Mouse (Mus musculus) MEL (cell line): ENCODE measurements at regions not wholly inside any gene's neighbourhood (a gene's known extent, or its start where the extent isn't known, plus 50 kb on each side); places are given as distances from the start of the nearest gene placed in this dataset.

Experiments used
- DNase-seq: peaks from one replicate; pipeline ENCODE4 v3.0.0; 2011; ENCODE audit warnings: low read depth, low spot score
- H3K27ac ChIP-seq: 2 replicates; pipeline ENCODE4 v1.5.1; 2012; ENCODE audit warnings: low read depth, mild to moderate bottlenecking, control low read depth, low read length, moderate library complexity; ENCODE audit not compliant: control insufficient read depth
- H3K27me3 ChIP-seq, 2 experiments: fragments of 150-350 bp in 1 of 2; sonication (generic) in 1 of 2; 2 replicates each; pipeline ENCODE4 v1.6.1; 2012; ENCODE audit warnings: low read length in 2 of 2, mild to moderate bottlenecking in 2 of 2, improper control_type of control experiment in 1 of 2, moderate library complexity in 1 of 2; ENCODE audit not compliant: insufficient read depth in 2 of 2, control insufficient read depth in 1 of 2
- H3K36me3 ChIP-seq, 2 experiments: 2 replicates each; pipeline ENCODE4 v1.6.1; 2012 to 2014; ENCODE audit warnings: low read length in 2 of 2, improper control_type of control experiment in 1 of 2, inconsistent platforms in 1 of 2, mild to moderate bottlenecking in 1 of 2; ENCODE audit not compliant: insufficient read depth in 2 of 2, control insufficient read depth in 1 of 2
- H3K4me1 ChIP-seq, 2 experiments: fragments of 150-350 bp in 1 of 2; sonication (generic) in 1 of 2; 2 replicates each; pipeline ENCODE4 v1.6.1; 2012; ENCODE audit warnings: low read length in 2 of 2, improper control_type of control experiment in 1 of 2, mild to moderate bottlenecking in 1 of 2; ENCODE audit not compliant: insufficient read depth in 2 of 2, control insufficient read depth in 1 of 2
- H3K4me3 ChIP-seq, 2 experiments: fragments of 150-350 bp in 1 of 2; sonication (generic) in 1 of 2; 2 replicates each; pipeline ENCODE4 v1.5.1; 2012; ENCODE audit warnings: low read depth in 2 of 2, low read length in 2 of 2, mild to moderate bottlenecking in 2 of 2, moderate library complexity in 2 of 2, control low read depth in 1 of 2, improper control_type of control experiment in 1 of 2; ENCODE audit not compliant: control insufficient read depth in 1 of 2, insufficient read depth in 1 of 2
- H3K79me2 ChIP-seq: 2 replicates; pipeline ENCODE4 v1.6.1; 2012; ENCODE audit warnings: mild to moderate bottlenecking, low read length, moderate library complexity; ENCODE audit not compliant: control insufficient read depth, poor library complexity, insufficient read depth
- H3K9ac ChIP-seq: 2 replicates; pipeline ENCODE4 v1.6.1; 2012; ENCODE audit warnings: low read depth, mild to moderate bottlenecking, control low read depth, low read length, moderate library complexity; ENCODE audit not compliant: control insufficient read depth, poor library complexity, severe bottlenecking
- H3K9me3 ChIP-seq: fragments of 150-350 bp; sonication (generic); replicated peaks from 2 replicates; pipeline ENCODE4 v1.6.1; 2012; ENCODE audit warnings: mild to moderate bottlenecking, low read length, improper control_type of control experiment, moderate library complexity; ENCODE audit not compliant: insufficient read depth
- GABPA ChIP-seq: IDR thresholded peaks from 2 replicates; pipeline ENCODE4 v1.6.1; 2012; ENCODE audit warnings: low read depth, mild to moderate bottlenecking, inconsistent platforms, low read length, improper control_type of control experiment, moderate library complexity
- GATA1 ChIP-seq: IDR thresholded peaks from 2 replicates; pipeline ENCODE4 v1.6.1; 2011; ENCODE audit warnings: low read depth, low read length, improper control_type of control experiment
- HCFC1 ChIP-seq: IDR thresholded peaks from 2 replicates; pipeline ENCODE4 v1.6.1; 2012; ENCODE audit warnings: low read depth, mild to moderate bottlenecking, inconsistent platforms, low read length, improper control_type of control experiment, moderate library complexity
- JUND ChIP-seq: IDR thresholded peaks from 2 replicates; pipeline ENCODE4 v1.6.1; 2011; ENCODE audit warnings: low read depth, mild to moderate bottlenecking, improper control_type of control experiment, low read length
- MAX ChIP-seq: IDR thresholded peaks from 2 replicates; pipeline ENCODE4 v1.6.1; 2011; ENCODE audit warnings: low read length, improper control_type of control experiment
- MEF2A ChIP-seq: IDR thresholded peaks from 2 replicates; pipeline ENCODE4 v1.6.1; 2014; ENCODE audit warnings: low read depth, mild to moderate bottlenecking, inconsistent platforms, low read length, improper control_type of control experiment; ENCODE audit not compliant: poor library complexity, insufficient replicate concordance, severe bottlenecking; ENCODE audit errors: extremely low read depth
- MYB ChIP-seq: IDR thresholded peaks from 2 replicates; pipeline ENCODE4 v1.6.1; 2011; ENCODE audit warnings: mild to moderate bottlenecking, low read depth, low read length, improper control_type of control experiment
- MYC ChIP-seq: IDR thresholded peaks from 2 replicates; pipeline ENCODE4 v1.6.1; 2011; ENCODE audit warnings: low read depth, mild to moderate bottlenecking, low read length, improper control_type of control experiment, moderate library complexity
- NELFE ChIP-seq: IDR thresholded peaks from 2 replicates; pipeline ENCODE4 v1.6.1; 2011; ENCODE audit warnings: low read depth, low read length, improper control_type of control experiment
- NRF1 ChIP-seq: IDR thresholded peaks from 2 replicates; pipeline ENCODE4 v1.6.1; 2014; ENCODE audit warnings: low read depth, mild to moderate bottlenecking, inconsistent platforms, low read length, improper control_type of control experiment, moderate library complexity; ENCODE audit not compliant: poor library complexity, insufficient read depth, severe bottlenecking
- SMC3 ChIP-seq: IDR thresholded peaks from 2 replicates; pipeline ENCODE4 v1.6.1; 2011; ENCODE audit warnings: low read depth, low read length, improper control_type of control experiment
- TCF12 ChIP-seq: IDR thresholded peaks from 2 replicates; pipeline ENCODE4 v1.6.1; 2014; ENCODE audit warnings: low read depth, mild to moderate bottlenecking, inconsistent platforms, low read length, improper control_type of control experiment, moderate library complexity
- UBTF ChIP-seq: IDR thresholded peaks from 2 replicates; pipeline ENCODE4 v1.6.1; 2012; ENCODE audit warnings: low read depth, mild to moderate bottlenecking, inconsistent platforms, low read length, improper control_type of control experiment, moderate library complexity, borderline replicate concordance; ENCODE audit not compliant: insufficient read depth
- ZNF384 ChIP-seq: IDR thresholded peaks from 2 replicates; pipeline ENCODE4 v1.6.1; 2012; ENCODE audit warnings: low read depth, mild to moderate bottlenecking, inconsistent platforms, low read length, improper control_type of control experiment

DNA sequence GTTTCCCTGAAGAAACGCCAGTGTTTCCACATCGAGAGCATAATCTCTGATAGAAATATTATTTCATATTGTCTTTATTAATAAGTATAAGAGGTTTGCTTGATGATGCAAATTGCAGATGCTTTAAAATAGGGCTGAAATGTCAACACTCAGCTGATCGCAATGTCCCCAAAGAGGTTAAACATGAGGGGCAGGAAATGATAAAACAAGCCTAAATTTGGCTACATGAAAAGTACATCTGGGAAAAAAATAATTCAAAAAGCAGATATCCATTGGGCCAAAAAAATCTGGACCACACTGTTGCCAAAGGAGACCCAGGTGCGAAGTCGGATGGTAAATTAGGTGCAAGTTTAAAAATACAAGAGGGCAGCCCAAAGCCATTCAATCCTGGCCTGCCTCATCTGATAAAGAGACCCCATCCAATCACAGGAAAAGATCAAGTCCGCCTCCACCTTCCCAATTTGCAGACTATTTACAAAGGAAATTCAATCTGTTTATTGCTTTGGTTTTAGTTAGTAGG is 229.2 kb downstream of the Icos start:
- no peaks in the 10 kb centered on the region for H3K4me1 ChIP-seq
- H3K4me3 ChIP-seq: no peak overlapping the region
- no peak overlapping the region for H3K9ac ChIP-seq
- no peaks in the 10 kb centered on the region for H3K79me2 ChIP-seq
- no peaks in the 10 kb centered on the region for H3K36me3 ChIP-seq
- no peaks in the 10 kb centered on the region for H3K9me3 ChIP-seq
- H3K27ac ChIP-seq: no peak overlapping the region
- TF ChIP-seq MYB: no peak
- no peak for TF ChIP-seq TCF12
- no peak for TF ChIP-seq SMC3
- TF ChIP-seq JUND: no peak
- TF ChIP-seq MYC: no peak
- no peak for TF ChIP-seq MAX
- no peak for TF ChIP-seq HCFC1
- no peak for TF ChIP-seq MEF2A
- no peak for TF ChIP-seq UBTF
- no peaks in the 10 kb centered on the region for H3K27me3 ChIP-seq
- DNase-seq: no peak

GRCm38 (mm10) chr1:61208386-61208785 is 230.7 kb downstream of the Icos start:
- H3K4me1 ChIP-seq: no peaks in the 10 kb centered on the region
- H3K27ac ChIP-seq: no peak overlapping the region
- H3K79me2 ChIP-seq: no peaks in the 10 kb centered on the region
- no peaks in the 10 kb centered on the region for H3K9me3 ChIP-seq
- H3K27me3 ChIP-seq: no peaks in the 10 kb centered on the region
- no peak overlapping the region for H3K4me3 ChIP-seq
- H3K36me3 ChIP-seq: no peaks in the 10 kb centered on the region
- TF ChIP-seq NELFE (no peak), ZNF384 (no peak), GABPA (no peak), NRF1 (no peak), GATA1 (no peak)
- TF ChIP-seq, all 39 proteins: peak for 0
- no peak for DNase-seq
- H3K9ac ChIP-seq: no peak overlapping the region

GRCm38 (mm10) chr1:61221131-61221530 is 243.4 kb downstream of the Icos start:
- TF ChIP-seq TCF12: no peak
- Histone ChIP-seq H3K4me1 (no peaks in the 10 kb centered on the region), H3K36me3 (no peaks in the 10 kb centered on the region), H3K27ac (no peak overlapping the region), H3K79me2 (no peaks in the 10 kb centered on the region), H3K9ac (no peak overlapping the region), H3K9me3 (no peaks in the 10 kb centered on the region), H3K4me3 (no peak overlapping the region), H3K27me3 (no peaks in the 10 kb centered on the region)
- no peak for DNase-seq
